Mouse (Mus musculus): ENCODE results near the gene Gm20388.
A peak's percentile ranks its signal among the peaks of the same experiment; 100 is the strongest.

Gm20388 gene

GRCm38 (mm10) chr8:122685097-122685861 is 2774.6 kb downstream of the Gm20388 start:
- no peak for DNase-seq (ENCODE audit: low read depth, low spot score)

GRCm38 (mm10) chr8:122686879-122687278 is 2776.2 kb downstream of the Gm20388 start:
- no peak for DNase-seq (ENCODE audit: low read depth, low spot score)

- no peak for DNase-seq (ENCODE audit: low read depth, low spot score)
Measured at GRCm38 (mm10) chr8:122689315-122689714, 2778.7 kb downstream of the Gm20388 start.

- DNase-seq (ENCODE audit: low read depth, low spot score) = no peak
Measured at GRCm38 (mm10) chr8:122691018-122691417, 2780.4 kb downstream of the Gm20388 start.

- no peak for DNase-seq (ENCODE audit: low read depth, low spot score)
Measured at GRCm38 (mm10) chr8:122692152-122692551, 2781.5 kb downstream of the Gm20388 start.

GRCm38 (mm10) chr8:122695438-122696042 is 2784.9 kb downstream of the Gm20388 start:
- no peak for DNase-seq (ENCODE audit: low read depth, low spot score)

- DNase-seq (ENCODE audit: low read depth, low spot score) = peak; percentile 56
Measured at GRCm38 (mm10) chr8:122697181-122697581, 2786.5 kb downstream of the Gm20388 start.

- DNase-seq (ENCODE audit: low read depth, low spot score) = no peak
Measured at GRCm38 (mm10) chr8:122697586-122697985, 2786.9 kb downstream of the Gm20388 start.

GRCm38 (mm10) chr8:122698254-122698768 is 2787.7 kb downstream of the Gm20388 start:
- DNase-seq (ENCODE audit: low read depth, low spot score) = no peak

- no peak for DNase-seq (ENCODE audit: low read depth, low spot score)
Measured at GRCm38 (mm10) chr8:122699005-122699492, 2788.4 kb downstream of the Gm20388 start, which contains the start of gene Cbfa2t3. Cbfa2t3 (minus strand) TSS chr8:122699109.

GRCm38 (mm10) chr8:122700628-122701027 is 2790.0 kb downstream of the Gm20388 start:
- DNase-seq (ENCODE audit: low read depth, low spot score) = no peak

GRCm38 (mm10) chr8:122701441-122702185 is 2791.0 kb downstream of the Gm20388 start:
- no peak for DNase-seq (ENCODE audit: low read depth, low spot score)

- no peak for DNase-seq (ENCODE audit: low read depth, low spot score)
Measured at GRCm38 (mm10) chr8:122702301-122702941, 2791.8 kb downstream of the Gm20388 start.

GRCm38 (mm10) chr8:122702957-122703356 is 2792.3 kb downstream of the Gm20388 start:
- DNase-seq (ENCODE audit: low read depth, low spot score) = no peak

GRCm38 (mm10) chr8:122704612-122705011 is 2794.0 kb downstream of the Gm20388 start:
- DNase-seq (ENCODE audit: low read depth, low spot score) = no peak

GRCm38 (mm10) chr8:122705901-122706561 is 2795.4 kb downstream of the Gm20388 start:
- DNase-seq (ENCODE audit: low read depth, low spot score) = no peak

GRCm38 (mm10) chr8:122707184-122707583 is 2796.5 kb downstream of the Gm20388 start:
- no peak for DNase-seq (ENCODE audit: low read depth, low spot score)

- DNase-seq (ENCODE audit: low read depth, low spot score) = peak; percentile 56
Measured at GRCm38 (mm10) chr8:122709340-122710111, 2798.9 kb downstream of the Gm20388 start.

GRCm38 (mm10) chr8:122711480-122711879 is 2800.8 kb downstream of the Gm20388 start:
- no peak for DNase-seq (ENCODE audit: low read depth, low spot score)

GRCm38 (mm10) chr8:122711891-122712365 is 2801.3 kb downstream of the Gm20388 start:
- no peak for DNase-seq (ENCODE audit: low read depth, low spot score)

All from ES-CJ7 (cell line).